Mouse (Mus musculus) spleen, postnatal 10 days (tissue): Measurements from ENCODE around the gene Prss29.

ENCODE experiments used
- DNase-seq, 2 experiments: peaks; one replicate each; pipeline ENCODE4 v3.0.0; 2021 to 2022; ENCODE audit warnings: low spot score in 2 of 2

The Prss29 gene

GRCm38 (mm10) chr17:25341490-25341889, 23.0 kb downstream of the Prss29 start:
- no peak for DNase-seq

GRCm38 (mm10) chr17:25345462-25345861, 27.0 kb downstream of the Prss29 start, which contains the start of gene Tpsab1:
TSS of gene Tpsab1 (minus strand) at chr17:25345562.
- DNase-seq = no peak

- DNase-seq = no peak
Observed at GRCm38 (mm10) chr17:25361291-25361690, 42.8 kb downstream of the Prss29 start.

GRCm38 (mm10) chr17:25363726-25364125, 45.3 kb downstream of the Prss29 start:
- peak; percentile 23 to 62 for DNase-seq

GRCm38 (mm10) chr17:25366005-25366404, 47.6 kb downstream of the Prss29 start, which contains the start of gene Tpsb2:
TSS of gene Tpsb2 (plus strand) at chr17:25366305.
- no peak for DNase-seq

- no peak for DNase-seq
Observed at GRCm38 (mm10) chr17:25368973-25369372, 50.5 kb downstream of the Prss29 start, which contains the start of gene Tpsg1. TSS of gene Tpsg1 (plus strand) at chr17:25369273.
